23 mouse cellular contexts compared by ENCODE assay signal in the genomic region with DNA sequence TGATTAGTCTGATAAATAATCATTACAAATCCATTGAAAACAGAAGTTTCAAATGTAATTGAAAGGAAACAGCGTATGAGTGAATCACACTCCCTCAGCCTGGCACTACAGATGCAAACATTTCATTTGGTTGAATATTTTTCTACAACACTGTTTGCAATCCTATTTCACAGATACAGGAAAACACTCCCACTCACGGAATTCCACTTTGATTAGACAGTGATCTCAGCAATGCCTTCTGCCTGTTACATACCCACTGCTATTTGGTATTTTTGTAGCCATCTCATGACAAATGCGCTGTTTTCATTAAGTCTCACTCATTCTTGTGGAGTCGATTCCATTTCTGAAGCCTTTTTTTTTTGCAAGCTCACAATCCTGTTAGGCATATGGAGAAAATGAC.
A peak's percentile ranks its signal among the peaks of the same experiment; 100 is the strongest.
DNase-seq lines count a peak whose midpoint lies in the region; ATAC-seq and TF ChIP-seq lines count a peak whose summit lies in the region.
"Had no signal": no experiment of that assay in that cellular context is flagged by ENCODE, and none has a peak within 500 bp of the region (broad histone marks: within the 10 kb centered on the region; RNA-seq: fewer than 3 reads in every experiment).

No protein-coding gene starts in this region.

- peak; percentile 18 for DNase-seq in layer of hippocampus, adult 11-12 months (ENCODE audit: low spot score)
- DNase-seq in layer of hippocampus, postnatal 25 days (ENCODE audit: extremely low spot score in 1 of 2, low spot score in 1 of 2): no peak
- DNase-seq in right cerebral cortex, adult 18-20 months: peak; percentile 13
- DNase-seq in right cerebral cortex, postnatal 36 days (ENCODE audit: low spot score in 2 of 2): no peak
- DNase-seq in brain, embryonic 14.5 days (ENCODE audit: low read depth): peak; percentile 21
- peak; percentile 50 for DNase-seq in layer of hippocampus, adult 9-11 months
- DNase-seq in thymus, postnatal 25 days: no peak
- DNase-seq: adrenal gland, adult 2 months; adrenal gland, postnatal 25 days; cerebellum, adult 11-12 months; cerebellum, adult 9-10 months; cerebellum, postnatal 25 days; gastrocnemius, adult 2 months; gastrocnemius, postnatal 25 days; heart, postnatal 4 days had no signal

- no peak overlapping the region for H3K4me3 ChIP-seq in midbrain, embryonic 15.5 days
- H3K4me3 ChIP-seq: embryonic facial prominence, embryonic 12.5 days; forebrain, embryonic 15.5 days; gastrocnemius, adult 2 months; heart, embryonic 13.5 days; hindbrain, embryonic 12.5 days had no signal

- no peaks in the 10 kb centered on the region for H3K9me3 ChIP-seq in midbrain, embryonic 15.5 days
- H3K9me3 ChIP-seq: embryonic facial prominence, embryonic 12.5 days; forebrain, embryonic 15.5 days; heart, embryonic 13.5 days; hindbrain, embryonic 12.5 days had no signal

- no peak for TF ChIP-seq POLR2A in brain, embryonic 14.5 days (IDR thresholded peaks at IDR 0.05; ENCODE audit: borderline replicate concordance, extremely low read depth, insufficient read depth, insufficient read length, poor library complexity, severe bottlenecking)

- ATAC-seq in midbrain, embryonic 15.5 days (replicated peaks): no peak
- ATAC-seq: forebrain, embryonic 15.5 days; hindbrain, embryonic 16.5 days; inflammation-experienced regulatory T-cells, adult 6 months had no signal

- no peaks in the 10 kb centered on the region for H3K4me1 ChIP-seq in midbrain, embryonic 15.5 days
- H3K4me1 ChIP-seq: embryonic facial prominence, embryonic 12.5 days; forebrain, embryonic 15.5 days; heart, embryonic 13.5 days; hindbrain, embryonic 12.5 days had no signal

- no peaks in the 10 kb centered on the region for H3K27me3 ChIP-seq in midbrain, embryonic 15.5 days (replicated peaks)
- H3K27me3 ChIP-seq: CH12.LX; embryonic facial prominence, embryonic 12.5 days; forebrain, embryonic 15.5 days; heart, embryonic 13.5 days; hindbrain, embryonic 12.5 days had no signal

- no peaks in the 10 kb centered on the region for H3K36me3 ChIP-seq in midbrain, embryonic 15.5 days (replicated peaks)
- H3K36me3 ChIP-seq: embryonic facial prominence, embryonic 12.5 days; forebrain, embryonic 15.5 days; heart, embryonic 13.5 days; hindbrain, embryonic 12.5 days had no signal

- TF ChIP-seq CTCF in brain, embryonic 14.5 days (IDR thresholded peaks at IDR 0.05; ENCODE audit: borderline replicate concordance, extremely low read depth, insufficient read depth, insufficient read length): no peak

- no peak overlapping the region for H3K27ac ChIP-seq in midbrain, embryonic 15.5 days
- H3K27ac ChIP-seq: embryonic facial prominence, embryonic 12.5 days; forebrain, embryonic 15.5 days; gastrocnemius, adult 2 months; heart, embryonic 13.5 days; hindbrain, embryonic 12.5 days had no signal

- no peak overlapping the region for H3K4me2 ChIP-seq in midbrain, embryonic 15.5 days
- H3K4me2 ChIP-seq: embryonic facial prominence, embryonic 12.5 days; forebrain, embryonic 15.5 days; heart, embryonic 13.5 days; hindbrain, embryonic 12.5 days had no signal

- no peak overlapping the region for H3K9ac ChIP-seq in midbrain, embryonic 15.5 days
- H3K9ac ChIP-seq: embryonic facial prominence, embryonic 12.5 days; forebrain, embryonic 15.5 days; heart, embryonic 13.5 days; hindbrain, embryonic 12.5 days had no signal

- 75% methylated on average over 4 of the region's 4 CpGs for WGBS in midbrain, embryonic 15.5 days

Comparison
In these comparisons a context has a peak if more than half of its experiments do, and no peak if none do; other contexts are left out.
1. DNase-seq: peak in layer of hippocampus, adult 11-12 months (single experiment), right cerebral cortex, adult 18-20 months (single experiment), brain, embryonic 14.5 days (single experiment) and layer of hippocampus, adult 9-11 months (single experiment); none in layer of hippocampus, postnatal 25 days (0 of 2), right cerebral cortex, postnatal 36 days (0 of 2) and thymus, postnatal 25 days (single experiment).